Mouse (Mus musculus): ENCODE measurements at regions not wholly inside any gene's neighbourhood (a gene's known extent, or its start where the extent isn't known, plus 50 kb on each side); places are given as distances from the start of the nearest gene placed in this dataset.

DNA sequence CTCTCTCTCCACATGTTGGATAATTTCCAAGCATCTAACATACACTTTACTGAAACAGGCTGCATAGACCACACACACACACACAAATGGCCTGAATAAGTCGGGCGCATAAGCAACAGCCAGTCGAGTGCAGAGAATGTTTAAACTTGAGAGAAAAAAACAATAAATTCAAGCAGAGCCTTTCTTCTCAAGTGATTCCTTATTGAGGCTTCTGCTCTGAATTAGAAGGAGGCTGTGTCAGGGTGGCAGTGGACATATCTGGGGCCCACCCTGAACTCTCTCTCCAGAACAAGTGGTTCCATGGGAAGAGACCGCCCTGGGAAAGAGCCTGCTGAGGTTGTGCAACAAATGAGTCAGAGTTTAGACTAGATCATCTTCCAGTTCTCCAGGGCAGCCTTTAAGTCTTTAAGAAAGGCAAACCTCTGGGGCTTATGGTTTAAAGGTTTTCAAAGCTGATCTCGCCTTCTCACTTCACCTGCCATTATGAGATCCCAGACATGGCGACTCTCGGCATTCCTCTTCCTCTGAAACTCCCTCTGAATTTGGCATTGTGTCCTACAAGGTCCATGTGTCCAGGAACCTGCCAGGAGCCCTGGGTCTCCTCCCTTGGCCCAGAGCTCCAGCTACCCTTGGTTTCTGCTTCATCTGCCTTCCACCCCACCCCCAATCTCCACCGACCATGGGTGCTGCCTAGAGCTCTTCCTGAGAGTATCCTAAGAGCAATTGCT is 445.3 kb downstream of the Wdr11 start:
- DNase-seq (ENCODE audit: low read depth, low spot score): no peak

- DNase-seq (ENCODE audit: low read depth, low spot score): peak; percentile 27
These were observed 445.9 kb downstream of the Wdr11 start for GRCm38 (mm10) chr7:130037573-130037925.

- peak; percentile 51 for DNase-seq (ENCODE audit: low read depth, low spot score)
These were observed 448.9 kb downstream of the Wdr11 start for GRCm38 (mm10) chr7:130040596-130040995.

DNA sequence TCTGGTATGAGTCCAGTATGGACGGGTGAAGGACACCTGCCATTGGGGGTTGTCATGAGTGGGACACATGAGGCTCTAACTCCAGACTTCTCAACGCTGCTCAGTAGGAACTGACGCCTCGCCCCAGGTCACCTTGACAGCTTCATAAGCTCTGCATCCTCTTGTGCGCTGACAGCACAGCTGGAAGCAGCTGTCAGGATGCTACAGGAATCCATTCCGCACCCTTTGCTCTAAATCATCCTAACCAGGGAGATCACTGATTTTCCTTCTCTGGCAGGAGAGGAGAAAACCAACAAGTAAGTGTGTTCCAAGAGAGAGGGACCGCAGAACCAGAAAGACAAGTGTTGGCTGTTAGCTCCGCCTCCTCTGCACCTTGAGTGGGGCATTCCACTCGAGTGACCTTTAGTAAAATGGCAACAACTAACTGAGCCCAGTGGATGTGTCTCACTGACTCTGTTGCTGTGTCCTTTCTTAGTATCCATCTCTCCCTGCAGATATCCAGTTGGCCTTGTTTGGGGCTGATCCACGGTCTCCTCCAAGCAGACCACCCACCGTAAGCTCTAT is 449.8 kb downstream of the Wdr11 start:
- no peak for DNase-seq (ENCODE audit: low read depth, low spot score)

GRCm38 (mm10) chr7:130042296-130042910 is 450.7 kb downstream of the Wdr11 start:
- peak; percentile 7 for DNase-seq (ENCODE audit: low read depth, low spot score)

- DNase-seq (ENCODE audit: low read depth, low spot score): no peak
These were observed 452.0 kb downstream of the Wdr11 start for GRCm38 (mm10) chr7:130043397-130044234.

GRCm38 (mm10) chr7:130044235-130044553 is 452.5 kb downstream of the Wdr11 start:
- DNase-seq (ENCODE audit: low read depth, low spot score): no peak

- DNase-seq (ENCODE audit: low read depth, low spot score): no peak
These were observed 452.9 kb downstream of the Wdr11 start for GRCm38 (mm10) chr7:130044581-130044980.

GRCm38 (mm10) chr7:130046086-130046485 is 454.4 kb downstream of the Wdr11 start:
- no peak for DNase-seq (ENCODE audit: low read depth, low spot score)

DNA sequence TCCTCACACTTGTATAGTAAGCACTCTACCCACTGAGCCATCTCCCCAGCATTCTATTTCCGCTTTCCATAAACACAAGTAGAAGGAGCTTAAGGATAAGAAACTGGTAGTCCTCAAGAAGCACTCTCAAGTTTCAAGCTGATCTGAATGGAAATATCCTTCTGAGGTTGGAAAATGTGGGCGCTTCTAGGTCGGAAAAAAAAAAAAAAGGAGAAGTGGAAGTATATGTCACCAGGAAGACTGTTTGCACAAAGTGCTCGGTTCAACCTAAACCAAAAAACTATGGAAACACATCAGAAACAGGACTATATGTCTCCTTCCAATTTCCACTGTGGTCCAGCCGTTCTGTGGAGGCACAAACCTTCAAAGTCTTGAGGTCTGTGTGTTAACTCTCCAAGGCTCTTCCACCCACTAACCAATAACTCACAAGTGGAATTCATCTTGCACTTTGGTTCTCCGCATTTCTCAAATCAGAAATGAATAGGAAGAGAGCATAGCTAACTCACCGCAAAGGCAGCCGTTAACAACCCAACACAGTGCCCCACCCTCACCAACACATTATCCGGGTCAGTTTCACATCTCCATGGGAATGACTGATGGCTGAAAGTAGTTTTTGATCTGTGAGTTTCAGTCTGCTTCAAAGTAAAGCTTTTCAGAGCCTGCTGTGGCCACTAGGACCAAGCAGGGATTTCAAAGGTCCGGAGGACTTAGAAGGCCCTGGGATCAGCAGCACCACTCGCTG is 455.8 kb downstream of the Wdr11 start:
- no peak for DNase-seq (ENCODE audit: low read depth, low spot score)

DNA sequence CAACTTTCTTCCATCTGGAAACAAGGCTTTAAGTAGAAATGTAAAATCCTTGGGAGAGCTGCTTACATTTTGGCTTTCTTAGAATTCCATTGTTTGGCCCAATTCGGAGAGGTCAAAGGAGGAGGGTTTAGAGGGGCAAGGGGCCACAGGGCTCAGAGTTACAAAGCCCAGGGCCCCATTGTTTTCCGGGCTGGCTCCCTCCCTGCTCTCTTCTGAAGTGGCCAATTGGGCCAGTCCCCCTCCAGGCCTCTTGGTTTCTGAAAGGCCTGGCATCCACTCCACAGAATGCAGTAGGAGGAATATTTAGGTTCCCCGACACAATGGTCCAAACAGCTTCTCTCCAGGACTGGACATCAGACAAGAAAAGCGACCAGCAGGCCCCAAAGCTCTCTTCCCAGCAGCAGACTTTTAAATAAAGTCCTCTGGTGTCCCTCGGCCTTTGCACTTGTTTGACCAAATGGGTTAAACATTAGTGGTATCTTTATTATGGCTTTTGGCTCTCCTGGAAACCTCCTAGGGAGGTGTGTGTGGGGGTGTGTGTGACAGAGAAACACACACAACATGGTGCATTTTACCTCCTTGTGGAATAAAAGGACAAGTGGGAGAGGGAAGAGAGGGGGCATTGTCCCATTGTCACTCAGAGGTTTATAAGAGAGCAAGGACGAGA is 456.6 kb downstream of the Wdr11 start:
- no peak for DNase-seq (ENCODE audit: low read depth, low spot score)

GRCm38 (mm10) chr7:130049461-130049860 is 457.8 kb downstream of the Wdr11 start:
- no peak for DNase-seq (ENCODE audit: low read depth, low spot score)

DNA sequence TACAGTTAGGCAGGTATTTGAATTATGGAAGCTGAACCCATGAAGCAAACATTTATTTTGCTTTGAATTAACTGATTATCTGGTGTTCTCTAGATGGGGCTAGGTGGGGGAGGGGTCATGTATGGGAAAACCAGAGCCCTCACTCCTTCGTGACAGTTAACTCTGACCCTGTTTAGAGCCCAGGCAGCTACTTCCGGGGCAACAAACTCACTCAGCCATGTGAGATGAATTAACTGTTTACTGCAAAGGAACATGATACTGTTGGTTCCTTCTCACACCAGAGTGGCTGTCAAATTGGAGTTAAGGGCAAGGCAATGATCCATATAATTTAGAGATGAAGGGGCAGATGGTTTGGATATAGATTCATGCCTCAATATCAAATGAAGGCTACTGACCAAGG is 458.5 kb downstream of the Wdr11 start:
- DNase-seq (ENCODE audit: low read depth, low spot score): no peak

GRCm38 (mm10) chr7:130052376-130052775 is 460.7 kb downstream of the Wdr11 start:
- DNase-seq (ENCODE audit: low read depth, low spot score): no peak

GRCm38 (mm10) chr7:130057708-130058107 is 462.5 kb downstream of the Ate1 start:
- DNase-seq (ENCODE audit: low read depth, low spot score): no peak

- no peak for DNase-seq (ENCODE audit: low read depth, low spot score)
These were observed 461.9 kb downstream of the Ate1 start for GRCm38 (mm10) chr7:130058267-130058666.

DNA sequence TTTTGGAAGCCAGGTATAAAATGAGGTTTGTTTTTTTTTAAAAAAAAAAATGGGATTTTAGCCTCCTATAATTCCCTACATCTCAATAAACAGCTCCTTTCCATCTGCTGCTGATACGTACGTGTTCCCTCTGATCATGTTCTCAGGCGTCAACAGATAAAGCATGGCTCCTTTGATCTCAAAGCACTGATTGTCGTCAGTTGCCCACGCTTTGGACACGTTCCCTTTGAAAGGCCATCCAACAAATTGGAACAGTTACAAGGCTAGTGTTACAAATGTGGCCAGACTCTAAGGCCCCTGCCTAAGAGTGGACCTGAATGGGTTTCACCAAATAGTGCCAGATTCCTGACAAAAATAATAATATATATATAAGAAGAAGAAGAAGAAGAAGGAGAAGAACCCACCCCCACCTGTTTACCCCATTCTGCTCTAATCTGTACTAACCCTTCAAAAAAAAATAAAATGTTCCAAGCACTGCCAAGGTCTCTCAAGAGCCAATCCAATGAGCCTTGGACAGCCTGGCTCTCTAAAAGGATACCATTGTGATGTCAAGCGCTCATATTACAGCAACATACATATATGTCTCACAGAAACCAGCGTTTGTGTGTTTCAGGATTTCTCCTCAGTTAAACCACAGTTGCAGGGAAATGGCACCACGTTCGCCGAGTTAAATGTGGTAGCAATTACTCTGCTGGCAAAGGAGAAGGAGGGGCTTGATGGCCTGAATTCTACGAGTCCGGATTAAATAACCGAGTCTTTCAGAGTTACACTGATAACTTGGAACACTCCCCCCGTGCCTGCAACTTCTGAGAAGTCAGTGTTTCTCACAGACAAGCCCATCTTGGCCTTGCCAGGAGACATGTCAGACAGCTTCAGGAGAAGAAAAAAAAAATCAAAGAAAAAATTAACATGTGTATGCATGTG is 460.2 kb downstream of the Ate1 start:
- DNase-seq (ENCODE audit: low read depth, low spot score): no peak

DNA sequence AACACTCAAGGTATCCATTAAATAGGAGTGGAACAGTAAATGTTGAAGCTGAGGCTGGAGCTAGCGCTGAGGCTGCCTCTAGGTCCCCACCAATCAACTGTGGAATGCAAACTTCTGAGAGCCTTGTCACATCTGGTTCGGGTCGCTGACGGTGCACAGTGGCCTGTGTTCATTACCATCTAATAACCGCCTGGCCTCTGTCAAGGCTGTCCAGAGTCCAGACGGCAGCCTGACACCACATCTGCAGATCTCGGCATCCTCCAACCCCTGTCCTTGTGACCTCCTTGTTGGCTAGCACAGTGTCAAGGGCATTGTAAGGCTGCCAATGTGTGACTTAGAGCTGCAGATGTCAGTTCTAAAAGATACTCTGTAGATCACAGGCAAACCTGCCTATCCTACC is 455.7 kb downstream of the Ate1 start:
- DNase-seq (ENCODE audit: low read depth, low spot score): no peak

DNA sequence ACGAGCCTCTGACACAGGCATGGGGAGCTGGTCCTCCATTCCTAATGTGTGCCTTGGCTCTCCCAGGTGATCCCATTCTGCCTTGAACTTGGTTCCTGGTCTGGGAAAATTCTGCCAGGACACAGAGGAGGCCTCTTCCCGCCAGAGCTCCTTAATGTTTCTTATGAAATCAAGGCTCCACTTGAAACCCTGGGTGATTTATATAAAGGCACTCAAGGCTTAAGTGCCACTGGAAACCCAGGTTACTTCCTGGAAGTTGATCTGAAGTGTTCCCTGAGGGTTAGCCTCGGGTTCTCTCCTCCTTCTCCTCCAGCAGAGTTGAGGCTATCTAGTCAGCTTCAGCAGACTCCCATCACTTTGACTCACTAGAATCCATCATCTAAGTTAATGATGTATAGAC is 451.9 kb downstream of the Ate1 start:
- no peak for DNase-seq (ENCODE audit: low read depth, low spot score)

- no peak for DNase-seq (ENCODE audit: low read depth, low spot score)
These were observed 446.8 kb downstream of the Ate1 start for GRCm38 (mm10) chr7:130073388-130073787.

All from R1 (cell line).